Mouse (Mus musculus): ENCODE results near the gene Klhl3. TPM values are rescaled to one million over a fixed set of nuclear protein-coding genes. Genes with fewer than 3 reads are reported as not detected.

Klhl3 gene
- total RNA-seq, 2 experiments from 2014 or later, result 33.3 to 37.3 TPM

DNA sequence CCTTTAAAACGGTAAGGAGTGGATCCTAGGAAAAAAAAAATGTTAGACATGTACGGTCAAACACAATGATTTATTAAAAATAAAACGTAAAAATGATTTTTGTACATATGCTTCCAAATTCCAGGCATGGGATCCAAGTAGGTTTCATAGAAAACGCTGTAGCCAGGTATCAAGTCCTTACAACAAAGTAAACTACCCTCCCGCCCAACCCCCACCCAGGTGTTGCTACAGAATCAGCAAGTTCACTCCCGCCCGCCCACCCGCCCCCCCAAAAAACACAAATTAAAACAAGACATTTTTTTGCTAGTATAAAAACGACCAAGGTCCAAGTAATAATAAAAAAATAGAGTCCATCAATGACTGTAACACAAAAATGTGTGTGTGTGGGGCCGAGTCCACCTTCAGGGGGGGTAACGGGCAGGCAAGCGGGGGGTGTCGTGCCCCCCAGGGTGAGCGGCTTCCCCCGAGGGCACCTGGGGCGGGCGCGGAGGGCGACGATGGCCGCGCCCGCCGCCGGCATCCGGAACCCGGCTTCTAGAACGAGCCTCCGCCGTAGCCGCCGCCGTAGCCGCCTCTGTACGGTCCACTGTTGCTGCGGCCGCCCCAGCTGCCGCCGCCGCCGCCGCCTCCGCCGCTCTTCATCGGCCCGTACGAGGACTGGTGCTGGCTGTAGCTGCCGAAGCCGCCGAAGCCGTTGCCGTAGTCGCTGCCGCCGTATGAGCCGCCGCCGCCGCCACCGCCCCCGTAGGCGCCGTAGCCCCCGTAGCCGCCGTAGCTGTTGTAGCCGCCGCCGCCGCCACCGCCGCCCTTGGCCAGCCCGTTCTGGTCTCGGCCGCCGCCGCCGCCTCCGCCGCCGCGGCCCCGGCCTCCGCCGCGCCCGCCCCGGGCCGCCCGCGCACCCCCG is 13.7 kb upstream of the Klhl3 start:
- intact Hi-C loops (cut with DNase I), result no loop called here
- no peak for DNase-seq (ENCODE audit: low spot score in 2 of 2)

DNA sequence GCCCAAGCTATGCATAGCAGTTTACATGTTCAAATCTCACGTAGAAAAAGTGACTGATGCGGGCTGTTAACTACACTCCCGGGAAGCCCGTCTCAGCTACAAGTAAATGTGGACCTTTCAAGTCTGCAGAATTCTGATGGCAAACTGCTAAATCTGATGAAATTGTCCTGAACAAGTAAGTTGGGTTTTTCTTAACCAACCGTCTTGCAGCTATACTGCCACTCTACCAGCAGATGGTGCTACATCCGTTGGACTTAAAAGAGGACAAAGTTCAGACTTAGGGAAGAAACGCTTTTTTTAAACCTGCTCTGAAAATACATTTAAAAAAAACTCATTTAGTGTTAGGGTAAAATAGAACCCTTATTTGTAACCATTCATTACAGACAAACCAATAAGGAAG is 12.7 kb upstream of the Klhl3 start:
- DNase-seq (ENCODE audit: low spot score in 2 of 2), result peak in 1 of 2 experiments; percentile 53
- intact Hi-C loops (cut with DNase I), result no loop called here

DNA sequence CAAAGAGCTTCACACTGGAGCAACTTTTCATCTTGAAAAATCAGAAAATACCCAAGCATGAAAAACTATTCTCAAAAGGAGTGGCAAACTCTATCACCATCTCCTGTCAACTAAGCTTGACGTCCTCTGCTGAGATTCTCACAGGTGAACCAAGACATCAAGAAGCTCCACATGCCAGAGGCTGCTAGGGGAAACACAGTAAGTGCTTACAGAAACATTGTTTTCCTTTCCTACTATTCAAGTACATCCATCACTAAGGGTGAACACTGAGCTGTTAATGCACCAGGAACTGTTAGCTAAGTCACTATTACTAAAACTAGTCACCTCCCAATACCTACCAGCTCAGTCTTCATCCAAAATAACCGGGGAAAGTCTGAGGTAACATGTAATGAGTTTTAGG is 11.6 kb upstream of the Klhl3 start:
- no peak for DNase-seq (ENCODE audit: low spot score in 2 of 2)
- intact Hi-C loops (cut with DNase I), result no loop called here

GRCm38 (mm10) chr13:58124278-58124677 is 10.9 kb upstream of the Klhl3 start:
- intact Hi-C loops (cut with DNase I), result no loop called here
- no peak for DNase-seq (ENCODE audit: low spot score in 2 of 2)

DNA sequence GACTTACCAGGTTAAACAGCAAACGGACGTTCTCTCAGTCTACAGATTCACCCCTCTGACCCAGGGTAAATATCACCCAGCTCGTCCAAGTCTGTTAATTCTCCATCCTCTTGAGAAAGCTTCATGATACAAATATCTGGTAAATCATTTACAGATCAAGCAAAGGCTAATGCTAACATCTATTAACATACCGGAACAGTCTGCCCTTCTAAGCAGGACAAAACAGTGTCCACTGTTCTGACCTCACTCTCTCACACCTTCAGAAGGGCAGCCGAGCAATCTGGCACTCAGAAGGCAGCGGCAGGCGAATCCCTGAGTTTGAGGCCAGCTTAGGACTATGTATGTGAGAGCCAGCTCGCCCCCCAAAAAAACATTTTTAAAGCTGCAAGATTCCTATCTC is 10.0 kb upstream of the Klhl3 start:
- intact Hi-C loops (cut with DNase I), result no loop called here
- DNase-seq (ENCODE audit: low spot score in 2 of 2), result no peak

DNA sequence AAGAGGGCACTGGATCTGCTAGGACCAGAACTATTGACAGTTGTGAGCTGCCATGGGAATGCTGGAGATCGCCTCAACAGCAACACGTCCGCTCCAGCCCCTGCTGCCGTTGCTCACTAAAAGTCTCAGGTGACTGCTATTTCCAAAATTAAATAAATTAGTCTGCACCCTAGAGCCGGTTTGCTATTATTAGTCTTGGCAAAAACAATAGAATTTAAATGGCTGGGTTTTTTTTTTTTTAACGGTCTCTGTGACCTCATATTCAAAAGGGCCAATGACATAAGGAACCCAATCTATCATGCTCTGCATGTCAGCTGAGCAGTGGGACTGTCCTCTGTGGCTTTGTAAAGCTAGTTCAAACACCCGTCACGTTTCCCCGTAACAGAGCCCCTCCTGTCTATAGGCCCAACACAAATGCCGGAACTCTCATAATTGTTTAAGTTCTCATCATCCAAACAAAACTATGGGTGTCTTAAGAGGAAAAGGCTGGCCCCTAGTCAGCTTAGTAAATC is 9.4 kb upstream of the Klhl3 start:
- no peak for DNase-seq (ENCODE audit: low spot score in 2 of 2)
- intact Hi-C loops (cut with DNase I), result no loop called here

DNA sequence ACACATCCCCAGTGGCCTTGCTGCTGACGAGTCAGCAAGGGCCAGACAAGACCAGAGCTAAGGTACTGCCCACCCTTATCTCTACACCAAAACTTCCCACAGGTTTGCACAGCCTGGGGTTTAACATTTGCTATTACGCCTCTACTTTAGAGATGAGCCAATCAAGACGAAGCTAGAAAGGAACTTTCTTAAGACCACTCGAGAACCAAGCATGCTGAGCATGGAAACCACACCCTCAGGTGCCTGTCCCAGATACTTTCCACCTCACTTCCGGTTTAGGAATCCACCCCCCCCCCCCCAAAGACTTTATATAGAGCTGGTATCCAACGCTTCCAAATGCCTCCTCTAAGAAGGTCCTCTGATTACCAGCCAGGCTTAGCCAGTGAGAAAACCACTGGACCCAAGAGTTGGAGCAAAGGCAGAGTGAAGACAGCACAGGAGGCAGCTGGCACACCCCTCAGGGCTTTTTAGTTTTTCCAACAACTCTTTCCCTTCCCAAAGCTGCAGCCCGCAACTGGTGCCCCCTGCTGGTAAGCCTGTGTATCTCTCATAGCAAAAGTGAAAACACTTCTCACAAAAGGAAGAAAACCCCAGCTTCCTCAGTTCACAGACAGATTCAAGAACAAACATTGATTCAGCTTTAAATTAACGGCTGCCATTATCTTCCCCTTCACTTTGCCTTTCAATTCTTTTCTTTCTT is 4.1 kb upstream of the Klhl3 start:
- intact Hi-C loops (cut with DNase I), result loop anchor here (2.0 kb wide), 1 partner anchor 105 kb away; no protein-coding TSS in a partner anchor
- no peak for DNase-seq (ENCODE audit: low spot score in 2 of 2)

DNA sequence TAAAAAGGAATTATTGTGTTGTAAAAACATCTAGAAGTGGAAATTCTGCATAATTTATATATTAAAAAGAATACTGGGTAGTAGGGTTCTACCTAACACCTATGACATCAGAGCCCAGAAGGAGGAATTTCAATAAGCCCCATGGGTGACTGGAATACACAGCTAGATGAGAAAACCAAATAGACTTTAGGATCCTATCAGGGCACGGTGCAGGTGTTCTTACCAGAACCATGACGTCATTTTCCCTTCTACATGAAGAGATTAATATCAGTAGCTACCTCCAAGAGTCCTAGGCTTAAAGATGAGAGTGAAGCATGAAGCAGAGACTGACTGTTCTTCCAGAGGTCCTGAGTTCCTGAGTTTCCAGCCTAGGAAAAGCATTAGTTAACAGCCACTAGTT is 3.4 kb upstream of the Klhl3 start:
- DNase-seq (ENCODE audit: low spot score in 2 of 2), result no peak
- intact Hi-C loops (cut with DNase I), result loop anchor here (2.0 kb wide), 1 partner anchor 104 kb away; no protein-coding TSS in a partner anchor

- intact Hi-C loops (cut with DNase I), result no loop called here
- DNase-seq (ENCODE audit: low spot score in 2 of 2), result no peak
Measured at GRCm38 (mm10) chr13:58115227-58115626, 1.8 kb upstream of the Klhl3 start.

DNA sequence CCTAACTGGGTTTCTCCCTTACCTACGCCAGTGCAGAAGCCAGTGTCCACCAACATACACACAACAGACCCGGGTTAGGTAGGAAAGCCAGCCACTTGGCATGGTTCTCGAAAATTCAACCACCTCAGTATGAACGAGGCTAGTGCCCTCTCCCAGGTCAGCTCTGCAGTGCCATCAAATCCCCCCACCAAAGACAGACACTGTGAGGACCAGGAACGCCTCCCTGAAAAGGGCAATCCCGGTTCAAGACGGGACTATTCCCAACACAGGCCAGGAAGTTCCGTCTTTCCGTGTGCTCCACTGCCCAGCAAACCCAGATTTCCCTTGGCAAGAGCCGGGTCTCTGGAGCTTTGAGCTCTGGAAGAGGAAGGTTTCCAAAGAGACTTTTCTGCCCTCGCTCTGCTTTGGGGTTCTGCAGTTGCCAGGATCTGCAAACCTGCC is 771 bp downstream of the Klhl3 start:
- intact Hi-C loops (cut with DNase I), result loop anchor here (2.0 kb wide), 3 partner anchors 38 to 78 kb away; no protein-coding TSS in a partner anchor
- DNase-seq (ENCODE audit: low spot score in 2 of 2), result no peak

DNA sequence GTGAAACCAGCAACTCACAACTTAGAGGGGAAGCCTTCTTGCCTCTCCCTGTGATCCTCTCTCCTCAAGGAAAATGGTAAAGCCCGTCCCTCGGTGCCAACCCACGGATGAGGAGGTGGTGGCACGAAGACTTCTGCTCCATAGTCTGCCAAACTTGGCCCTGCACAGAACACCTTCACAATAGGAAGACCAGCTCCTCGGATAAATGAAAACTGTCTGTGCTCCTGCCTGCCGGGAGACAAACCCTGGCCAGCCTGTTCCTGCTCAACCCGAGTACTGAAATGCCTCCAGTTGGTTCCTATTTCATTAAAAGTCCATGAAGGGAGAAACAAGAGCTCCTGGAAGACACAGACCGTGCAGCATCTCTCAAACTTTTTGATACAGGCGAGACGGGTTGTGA is 1.2 kb downstream of the Klhl3 start:
- peak; percentile 42 to 78 for DNase-seq (ENCODE audit: low spot score in 2 of 2)
- intact Hi-C loops (cut with DNase I), result loop anchor here (2.0 kb wide), 3 partner anchors 37 to 77 kb away; no protein-coding TSS in a partner anchor

- intact Hi-C loops (cut with DNase I), result no loop called here
- DNase-seq (ENCODE audit: low spot score in 2 of 2), result peak in 1 of 2 experiments; percentile 66
Measured at GRCm38 (mm10) chr13:58111306-58111705, 2.1 kb downstream of the Klhl3 start.

- DNase-seq (ENCODE audit: low spot score in 2 of 2), result peak; percentile 80 to 92
- intact Hi-C loops (cut with DNase I), result no loop called here
Measured at GRCm38 (mm10) chr13:58090643-58091042, 22.7 kb downstream of the Klhl3 start.

- intact Hi-C loops (cut with DNase I), result no loop called here
- no peak for DNase-seq (ENCODE audit: low spot score in 2 of 2)
Measured at GRCm38 (mm10) chr13:58084396-58084795, 29.0 kb downstream of the Klhl3 start.

DNA sequence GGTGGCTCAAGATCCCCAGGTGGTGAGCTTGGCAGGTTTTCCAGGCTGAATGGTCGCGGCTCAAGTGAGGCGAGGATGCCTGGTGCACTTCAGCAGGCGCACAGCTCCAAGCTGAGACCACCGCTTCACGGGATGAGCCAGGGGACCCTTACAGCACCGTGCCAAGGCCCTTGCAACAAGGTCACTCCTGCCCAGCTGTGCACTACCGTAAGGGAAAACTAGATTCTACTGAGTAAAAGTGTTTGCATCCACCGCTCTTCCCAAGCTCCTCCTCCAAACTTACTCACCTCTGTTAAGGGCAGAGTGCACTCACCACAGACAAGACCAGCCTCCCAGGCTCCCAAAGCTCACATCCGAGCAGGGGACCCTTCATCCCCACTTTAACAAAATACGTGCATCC is 29.9 kb downstream of the Klhl3 start:
- intact Hi-C loops (cut with DNase I), result no loop called here
- no peak for DNase-seq (ENCODE audit: low spot score in 2 of 2)

DNA sequence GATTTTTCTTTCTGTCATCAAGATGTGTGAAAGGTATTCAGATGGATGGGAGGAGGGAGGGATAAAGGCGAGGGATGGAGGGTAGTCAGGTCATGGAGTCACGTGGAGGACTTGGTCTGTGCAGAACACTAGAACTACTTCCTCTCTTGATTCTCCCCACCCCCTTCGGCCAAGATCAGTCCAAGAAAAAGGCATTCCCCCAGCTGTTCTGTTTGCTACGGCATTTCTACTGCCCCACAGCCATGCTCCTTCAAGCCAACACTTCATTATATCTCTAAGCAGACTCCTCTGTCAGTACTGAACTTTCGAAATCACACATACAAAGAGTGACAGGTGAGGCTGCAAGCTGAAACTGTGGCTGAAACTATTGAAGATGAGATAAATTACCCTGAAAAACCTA is 30.3 kb downstream of the Klhl3 start:
- no peak for DNase-seq (ENCODE audit: low spot score in 2 of 2)
- intact Hi-C loops (cut with DNase I), result no loop called here

DNA sequence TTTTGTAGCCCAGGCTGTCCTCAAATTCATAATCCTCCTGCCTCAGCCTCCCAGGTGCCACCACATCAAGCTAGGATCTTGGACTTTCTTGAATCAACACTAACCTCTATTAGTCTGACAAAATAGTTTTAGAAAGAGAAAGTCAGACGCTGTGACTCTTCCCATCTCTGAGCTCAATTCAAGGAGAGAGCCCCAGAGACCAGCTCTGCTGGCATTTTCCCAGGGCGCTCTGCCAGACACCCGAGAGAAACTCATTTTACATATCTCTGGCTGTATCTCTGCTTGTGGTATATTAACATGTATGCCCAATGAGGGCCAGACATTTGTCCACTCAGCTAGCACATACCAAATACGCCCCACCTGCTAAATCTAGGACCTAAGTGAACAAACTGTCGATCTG is 35.0 kb downstream of the Klhl3 start:
- DNase-seq (ENCODE audit: low spot score in 2 of 2), result no peak
- intact Hi-C loops (cut with DNase I), result no loop called here

- intact Hi-C loops (cut with DNase I), result loop anchor here (2.0 kb wide), 1 partner anchor 38 kb away; the partner anchor contains the start of gene Klhl3
Measured at GRCm38 (mm10) chr13:58074881-58075280, 38.5 kb downstream of the Klhl3 start.

GRCm38 (mm10) chr13:58074466-58074865 is 38.9 kb downstream of the Klhl3 start:
- peak; percentile 68 to 71 for DNase-seq (ENCODE audit: low spot score in 2 of 2)
- intact Hi-C loops (cut with DNase I), result loop anchor here (2.0 kb wide), 1 partner anchor 38 kb away; the partner anchor contains the start of gene Klhl3

More at GRCm38 (mm10) chr13:58074881-58075280, 38.5 kb downstream of the Klhl3 start:
- DNase-seq (ENCODE audit: low spot score in 2 of 2), result no peak

GRCm38 (mm10) chr13:58073254-58073882 is 40.0 kb downstream of the Klhl3 start:
- intact Hi-C loops (cut with DNase I), result no loop called here
- DNase-seq (ENCODE audit: low spot score in 2 of 2), result peak; percentile 55 to 87

Data from left cerebral cortex, postnatal 25 days (tissue).